Mouse (Mus musculus) heart, postnatal 10 days (tissue): Measurements from ENCODE around the gene Axin2. TPM values are rescaled to one million over a fixed set of nuclear protein-coding genes. Genes with fewer than 3 reads are reported as not detected.

Experiments used
- total RNA-seq, 2 experiments: library from RNA; stranded (reverse); gene quantifications; 2 replicates each; pipeline ENCODE4 v1.2.3; 2021

The Axin2 gene
- total RNA-seq, 2 experiments from 2014 or later, result 5.4 to 6.0 TPM

Other genes with a start within 250 kb of the Axin2 start
- gene E030025P04Rik, start 224.0 kb downstream of the Axin2 start, total RNA-seq, result not detected